Mouse (Mus musculus): ENCODE results near the gene Epn2. TPM values are rescaled to one million over a fixed set of nuclear protein-coding genes. Genes with fewer than 3 reads are reported as not detected.

The Epn2 gene
- polyA plus RNA-seq (2014; fragmentation: Nextera tagmentation; extraction: Ambion mirVana): 28.0 TPM in 2 replicates

GRCm38 (mm10) chr11:61578983-61579877 lies at the start of gene Epn2:
Gene Epn2, minus strand, starts transcription at chr11:61579687.
- peak; percentile 70 for DNase-seq (ENCODE audit: low spot score)
- WGBS: under 1% methylated on average over 32 of the region's 93 CpGs

GRCm38 (mm10) chr11:61626509-61626908 lies 47.0 kb upstream of the Epn2 start:
- H3K27ac ChIP-seq (replicated peaks; ENCODE audit: low read depth, low read length): no peak overlapping the region
- no peaks in the 10 kb centered on the region for H3K36me3 ChIP-seq (ENCODE audit: control insufficient read depth, insufficient read depth, low read length)
- no peak for DNase-seq (ENCODE audit: low spot score)
- no peak overlapping the region for H3K9ac ChIP-seq (ENCODE audit: low read depth, low read length)
- ATAC-seq (ENCODE audit: low read depth): no peak
- no peaks in the 10 kb centered on the region for H3K27me3 ChIP-seq (replicated peaks; ENCODE audit: control insufficient read depth, insufficient read depth, low read length)
- no peaks in the 10 kb centered on the region for H3K4me1 ChIP-seq (ENCODE audit: control insufficient read depth, insufficient read depth, low read length)
- 0 out of 2 replicates have a peak, but pooled peaks cover 5% of the 10 kb centered on the region for H3K9me3 ChIP-seq (ENCODE audit: control insufficient read depth, low read length)
- H3K4me2 ChIP-seq (ENCODE audit: low read depth, low read length): no peak overlapping the region
- WGBS: 100% methylated on average over 1 of the region's 1 CpGs
- no peak overlapping the region for H3K4me3 ChIP-seq (ENCODE audit: low read depth, low read length)

More at GRCm38 (mm10) chr11:61578983-61579877, at the start of gene Epn2:
- Histone ChIP-seq H3K27ac (replicated peaks; ENCODE audit: low read depth, low read length) (peak within 1 kb of the TSS; percentile 84), H3K9me3 (ENCODE audit: control insufficient read depth, low read length) (peaks cover 5% of the 10 kb centered on the region; the same call in 1 of the 2 replicates), H3K9ac (ENCODE audit: low read depth, low read length) (peak within 1 kb of the TSS; percentile 89), H3K4me3 (ENCODE audit: low read depth, low read length) (peak within 1 kb of the TSS; percentile 88), H3K4me2 (ENCODE audit: low read depth, low read length) (peak within 1 kb of the TSS; percentile 78), H3K27me3 (replicated peaks; ENCODE audit: control insufficient read depth, insufficient read depth, low read length) (no peaks in the 10 kb centered on the region), H3K36me3 (ENCODE audit: control insufficient read depth, insufficient read depth, low read length) (no peaks in the 10 kb centered on the region), H3K4me1 (ENCODE audit: control insufficient read depth, insufficient read depth, low read length) (peaks cover 8% of the 10 kb centered on the region)
- ATAC-seq (ENCODE audit: low read depth): peak; percentile 94

GRCm38 (mm10) chr11:61625136-61625535 lies 45.6 kb upstream of the Epn2 start:
- 0 out of 2 replicates have a peak, but pooled peaks cover 5% of the 10 kb centered on the region for H3K9me3 ChIP-seq (ENCODE audit: control insufficient read depth, low read length)
- no peak overlapping the region for H3K9ac ChIP-seq (ENCODE audit: low read depth, low read length)
- H3K4me2 ChIP-seq (ENCODE audit: low read depth, low read length): no peak overlapping the region
- 61% methylated on average over 7 of the region's 7 CpGs for WGBS
- no peaks in the 10 kb centered on the region for H3K36me3 ChIP-seq (ENCODE audit: control insufficient read depth, insufficient read depth, low read length)
- DNase-seq (ENCODE audit: low spot score) (no peak), ATAC-seq (ENCODE audit: low read depth) (no peak)
- H3K27me3 ChIP-seq (replicated peaks; ENCODE audit: control insufficient read depth, insufficient read depth, low read length): no peaks in the 10 kb centered on the region
- no peaks in the 10 kb centered on the region; the same call in 1 of the 2 replicates for H3K4me1 ChIP-seq (ENCODE audit: control insufficient read depth, insufficient read depth, low read length)
- H3K27ac ChIP-seq (replicated peaks; ENCODE audit: low read depth, low read length): no peak overlapping the region
- no peak overlapping the region for H3K4me3 ChIP-seq (ENCODE audit: low read depth, low read length)

- peak overlapping the region; percentile 36 for H3K4me3 ChIP-seq (ENCODE audit: low read depth, low read length)
- H3K27me3 ChIP-seq (replicated peaks; ENCODE audit: control insufficient read depth, insufficient read depth, low read length): no peaks in the 10 kb centered on the region
- 59% methylated on average over 8 of the region's 8 CpGs for WGBS
- H3K27ac ChIP-seq (replicated peaks; ENCODE audit: low read depth, low read length): peak overlapping the region; percentile 65; the same call in 1 of the 2 replicates
- H3K9ac ChIP-seq (ENCODE audit: low read depth, low read length): peak overlapping the region; percentile 64
- H3K36me3 ChIP-seq (ENCODE audit: control insufficient read depth, insufficient read depth, low read length): no peaks in the 10 kb centered on the region
- no peak for ATAC-seq (ENCODE audit: low read depth)
- H3K4me2 ChIP-seq (ENCODE audit: low read depth, low read length): peak overlapping the region; percentile 77
- H3K9me3 ChIP-seq (ENCODE audit: control insufficient read depth, low read length): no peaks in the 10 kb centered on the region
- no peak for DNase-seq (ENCODE audit: low spot score)
- peaks cover 7% of the 10 kb centered on the region; the same call in 1 of the 2 replicates for H3K4me1 ChIP-seq (ENCODE audit: control insufficient read depth, insufficient read depth, low read length)
These were observed 41.3 kb upstream of the Epn2 start for GRCm38 (mm10) chr11:61620762-61621161.

GRCm38 (mm10) chr11:61620254-61620670 lies 40.8 kb upstream of the Epn2 start:
- under 1% methylated on average over 16 of the region's 17 CpGs for WGBS
- Histone ChIP-seq H3K4me2 (ENCODE audit: low read depth, low read length) (peak overlapping the region; percentile 77), H3K4me3 (ENCODE audit: low read depth, low read length) (peak overlapping the region; percentile 36), H3K4me1 (ENCODE audit: control insufficient read depth, insufficient read depth, low read length) (peaks cover 12% of the 10 kb centered on the region; the same call in 1 of the 2 replicates), H3K9me3 (ENCODE audit: control insufficient read depth, low read length) (no peaks in the 10 kb centered on the region), H3K27me3 (replicated peaks; ENCODE audit: control insufficient read depth, insufficient read depth, low read length) (no peaks in the 10 kb centered on the region), H3K36me3 (ENCODE audit: control insufficient read depth, insufficient read depth, low read length) (no peaks in the 10 kb centered on the region), H3K27ac (replicated peaks; ENCODE audit: low read depth, low read length) (peak overlapping the region; percentile 65), H3K9ac (ENCODE audit: low read depth, low read length) (peak overlapping the region; percentile 64)
- ATAC-seq (ENCODE audit: low read depth) (peak; percentile 85), DNase-seq (ENCODE audit: low spot score) (peak; percentile 94)

GRCm38 (mm10) chr11:61619791-61620241 lies 40.3 kb upstream of the Epn2 start:
- Histone ChIP-seq H3K27me3 (replicated peaks; ENCODE audit: control insufficient read depth, insufficient read depth, low read length) (no peaks in the 10 kb centered on the region), H3K27ac (replicated peaks; ENCODE audit: low read depth, low read length) (peak overlapping the region; percentile 65), H3K36me3 (ENCODE audit: control insufficient read depth, insufficient read depth, low read length) (no peaks in the 10 kb centered on the region), H3K9me3 (ENCODE audit: control insufficient read depth, low read length) (no peaks in the 10 kb centered on the region), H3K4me2 (ENCODE audit: low read depth, low read length) (peak overlapping the region; percentile 77), H3K9ac (ENCODE audit: low read depth, low read length) (peak overlapping the region; percentile 64), H3K4me1 (ENCODE audit: control insufficient read depth, insufficient read depth, low read length) (peaks cover 12% of the 10 kb centered on the region; the same call in 1 of the 2 replicates), H3K4me3 (ENCODE audit: low read depth, low read length) (peak overlapping the region; percentile 36)
- ATAC-seq (ENCODE audit: low read depth) (peak; percentile 73), DNase-seq (ENCODE audit: low spot score) (peak; percentile 78)
- WGBS: 1% methylated on average over 14 of the region's 17 CpGs

GRCm38 (mm10) chr11:61619356-61619755 lies 39.9 kb upstream of the Epn2 start:
- 14% methylated on average over 6 of the region's 6 CpGs for WGBS
- peaks cover 12% of the 10 kb centered on the region; the same call in 1 of the 2 replicates for H3K4me1 ChIP-seq (ENCODE audit: control insufficient read depth, insufficient read depth, low read length)
- no peaks in the 10 kb centered on the region for H3K9me3 ChIP-seq (ENCODE audit: control insufficient read depth, low read length)
- ATAC-seq (ENCODE audit: low read depth) (no peak), DNase-seq (ENCODE audit: low spot score) (no peak)
- H3K27ac ChIP-seq (replicated peaks; ENCODE audit: low read depth, low read length): peak overlapping the region; percentile 8; the same call in 1 of the 2 replicates
- H3K9ac ChIP-seq (ENCODE audit: low read depth, low read length): no peak overlapping the region; the same call in 1 of the 2 replicates
- H3K36me3 ChIP-seq (ENCODE audit: control insufficient read depth, insufficient read depth, low read length): no peaks in the 10 kb centered on the region
- peak overlapping the region; percentile 77 for H3K4me2 ChIP-seq (ENCODE audit: low read depth, low read length)
- H3K27me3 ChIP-seq (replicated peaks; ENCODE audit: control insufficient read depth, insufficient read depth, low read length): no peaks in the 10 kb centered on the region
- H3K4me3 ChIP-seq (ENCODE audit: low read depth, low read length): peak overlapping the region; percentile 36

- H3K4me3 ChIP-seq (ENCODE audit: low read depth, low read length): no peak overlapping the region
- DNase-seq (ENCODE audit: low spot score) (no peak), ATAC-seq (ENCODE audit: low read depth) (no peak)
- peaks cover 12% of the 10 kb centered on the region; the same call in 1 of the 2 replicates for H3K4me1 ChIP-seq (ENCODE audit: control insufficient read depth, insufficient read depth, low read length)
- H3K27me3 ChIP-seq (replicated peaks; ENCODE audit: control insufficient read depth, insufficient read depth, low read length): no peaks in the 10 kb centered on the region
- H3K36me3 ChIP-seq (ENCODE audit: control insufficient read depth, insufficient read depth, low read length): no peaks in the 10 kb centered on the region
- no peak overlapping the region for H3K4me2 ChIP-seq (ENCODE audit: low read depth, low read length)
- H3K9ac ChIP-seq (ENCODE audit: low read depth, low read length): no peak overlapping the region
- WGBS: 87% methylated on average over 8 of the region's 8 CpGs
- no peaks in the 10 kb centered on the region for H3K9me3 ChIP-seq (ENCODE audit: control insufficient read depth, low read length)
- H3K27ac ChIP-seq (replicated peaks; ENCODE audit: low read depth, low read length): no peak overlapping the region
These were observed 39.1 kb upstream of the Epn2 start for GRCm38 (mm10) chr11:61618571-61618970.

Data from embryonic facial prominence, embryonic 14.5 days (tissue).